8 mouse cellular contexts compared by ENCODE assay signal in genomic region chr2:168954835-168955716, GRCm38 (mm10). TPM values are rescaled to one million over a fixed set of nuclear protein-coding genes. Genes with fewer than 3 reads are reported as not detected.
DNase-seq lines count a peak whose midpoint lies in the region; ATAC-seq and TF ChIP-seq lines count a peak whose summit lies in the region.

Gene Zfp64, minus strand, starts transcription at chr2:168955587.

- peak; percentile 98 for DNase-seq in 3T3-L1 (ENCODE audit: low read depth, low spot score)
- peak; percentile 91 for DNase-seq in heart, adult 9 months (ENCODE audit: low spot score in 2 of 2)
- DNase-seq in monocyte, adult 2 months (ENCODE audit: low read depth in 1 of 2, low spot score in 2 of 2), result peak; percentile 58 to 65
- peak; percentile 84 for DNase-seq in spleen, postnatal 36 days (ENCODE audit: low spot score in 2 of 2)

- no peaks in the 10 kb centered on the region for H3K27me3 ChIP-seq in embryonic facial prominence, embryonic 15.5 days
- no peaks in the 10 kb centered on the region for H3K27me3 ChIP-seq in kidney, embryonic 14.5 days (ENCODE audit: control insufficient read depth, insufficient read depth, low read length)
- no peaks in the 10 kb centered on the region for H3K27me3 ChIP-seq in limb, embryonic 15.5 days

- H3K27ac ChIP-seq in bone marrow, adult 2 months (ENCODE audit: control insufficient read depth, insufficient read depth, low read depth, low read length, poor library complexity), result peak within 1 kb of the TSS; percentile 37
- H3K27ac ChIP-seq in embryonic facial prominence, embryonic 15.5 days (replicated peaks), result peak within 1 kb of the TSS; percentile 87
- peak within 1 kb of the TSS; percentile 67 for H3K27ac ChIP-seq in kidney, embryonic 14.5 days (ENCODE audit: low read depth, low read length)
- H3K27ac ChIP-seq in limb, embryonic 15.5 days, result peak within 1 kb of the TSS; percentile 84

- peak within 1 kb of the TSS; percentile 69 for H3K4me3 ChIP-seq in bone marrow, adult 2 months (replicated peaks; ENCODE audit: control insufficient read depth, low read depth, low read length)
- H3K4me3 ChIP-seq in embryonic facial prominence, embryonic 15.5 days (replicated peaks), result peak within 1 kb of the TSS; percentile 80
- peak within 1 kb of the TSS; percentile 96 for H3K4me3 ChIP-seq in kidney, embryonic 14.5 days (ENCODE audit: low read length)
- H3K4me3 ChIP-seq in limb, embryonic 15.5 days, result peak within 1 kb of the TSS; percentile 72

- H3K9me3 ChIP-seq in embryonic facial prominence, embryonic 15.5 days (replicated peaks), result no peaks in the 10 kb centered on the region
- no peaks in the 10 kb centered on the region for H3K9me3 ChIP-seq in kidney, embryonic 14.5 days (ENCODE audit: control insufficient read depth, low read length)
- H3K9me3 ChIP-seq in limb, embryonic 15.5 days, result no peaks in the 10 kb centered on the region

- peak; percentile 40; the same call in 1 of the 2 replicates for TF ChIP-seq POLR2A in bone marrow, adult 2 months (IDR thresholded peaks at IDR 0.05; ENCODE audit: borderline replicate concordance, control insufficient read depth, low read depth, low read length)

- WGBS in bone marrow, adult 2 months, result under 1% methylated on average over 52 of the region's 52 CpGs
- under 1% methylated on average over 52 of the region's 52 CpGs for WGBS in embryonic facial prominence, embryonic 15.5 days
- WGBS in kidney, embryonic 14.5 days, result under 1% methylated on average over 52 of the region's 52 CpGs
- WGBS in limb, embryonic 15.5 days, result under 1% methylated on average over 52 of the region's 52 CpGs

- peak; percentile 46; the same call in 1 of the 2 replicates for TF ChIP-seq CTCF in bone marrow, adult 2 months (IDR thresholded peaks at IDR 0.05; ENCODE audit: control insufficient read depth, insufficient read depth, low read length)

- peak; percentile 90 for ATAC-seq in embryonic facial prominence, embryonic 15.5 days (ENCODE audit: insufficient number of reproducible peaks, low FRiP score, low TSS enrichment, low read depth)
- peak; percentile 91 for ATAC-seq in kidney, embryonic 14.5 days (ENCODE audit: low FRiP score, low TSS enrichment)
- peak; percentile 82 for ATAC-seq in limb, embryonic 15.5 days (ENCODE audit: insufficient number of reproducible peaks, low FRiP score, low TSS enrichment, low read depth)

- peaks cover 19% of the 10 kb centered on the region for H3K36me3 ChIP-seq in embryonic facial prominence, embryonic 15.5 days
- H3K36me3 ChIP-seq in kidney, embryonic 14.5 days (ENCODE audit: control insufficient read depth, insufficient read depth, low read length), result peaks cover 19% of the 10 kb centered on the region
- H3K36me3 ChIP-seq in limb, embryonic 15.5 days, result peaks cover 21% of the 10 kb centered on the region

- peak within 1 kb of the TSS; percentile 86 for H3K4me2 ChIP-seq in embryonic facial prominence, embryonic 15.5 days (replicated peaks)
- peak within 1 kb of the TSS; percentile 77 for H3K4me2 ChIP-seq in kidney, embryonic 14.5 days (replicated peaks; ENCODE audit: low read depth, low read length)
- H3K4me2 ChIP-seq in limb, embryonic 15.5 days, result peak within 1 kb of the TSS; percentile 88

- peak within 1 kb of the TSS; percentile 86 for H3K9ac ChIP-seq in embryonic facial prominence, embryonic 15.5 days
- peak within 1 kb of the TSS; percentile 92 for H3K9ac ChIP-seq in kidney, embryonic 14.5 days (ENCODE audit: low read depth, low read length)
- H3K9ac ChIP-seq in limb, embryonic 15.5 days, result peak within 1 kb of the TSS; percentile 83

- no peaks in the 10 kb centered on the region; the same call in 1 of the 2 replicates for H3K4me1 ChIP-seq in bone marrow, adult 2 months (ENCODE audit: control insufficient read depth, insufficient read depth, low read length)
- H3K4me1 ChIP-seq in embryonic facial prominence, embryonic 15.5 days, result peaks cover 26% of the 10 kb centered on the region
- H3K4me1 ChIP-seq in kidney, embryonic 14.5 days (ENCODE audit: control insufficient read depth, insufficient read depth, low read length), result no peaks in the 10 kb centered on the region
- peaks cover 18% of the 10 kb centered on the region for H3K4me1 ChIP-seq in limb, embryonic 15.5 days

RNA-seq across cellular contexts. Expression of gene Zfp64, which starts in this region (rescaled TPM):
- 2.9 and 10.7 TPM in 2 replicates for polyA plus RNA-seq in bone marrow, adult 2 months (2011; ENCODE audit: insufficient read depth, insufficient read length, low replicate concordance, missing spikeins)
- polyA plus RNA-seq in embryonic facial prominence, embryonic 15.5 days (2015; fragmentation: Nextera tagmentation; extraction: Ambion mirVana), result 55.8 and 59.2 TPM in 2 replicates
- 23.0 and 27.8 TPM in 2 replicates for polyA plus RNA-seq in kidney, embryonic 14.5 days (2014; fragmentation: Nextera tagmentation; extraction: Ambion mirVana)
- polyA plus RNA-seq in limb, embryonic 15.5 days (2015; fragmentation: Nextera tagmentation; extraction: Ambion mirVana), result 45.9 and 48.6 TPM in 2 replicates

Comparison
In these comparisons a context has a peak if more than half of its experiments do, and no peak if none do; other contexts are left out.
1. Peak in every context shown above with its lines: DNase-seq, ATAC-seq, H3K4me3 ChIP-seq and H3K27ac ChIP-seq.
2. H3K27ac ChIP-seq: peak in every context shown above with its lines; median percentile 87 in embryonic facial prominence, embryonic 15.5 days; 84 in limb, embryonic 15.5 days; 67 in kidney, embryonic 14.5 days; 37 in bone marrow, adult 2 months.